Mouse (Mus musculus): ENCODE data around the gene Mecom. TPM values are rescaled to one million over a fixed set of nuclear protein-coding genes. Genes with fewer than 3 reads are reported as not detected.
A peak's percentile ranks its signal among the peaks of the same experiment; 100 is the strongest.

The Mecom gene
- polyA plus RNA-seq, 1 experiment from 2014 or later: 41.8 TPM

GRCm38 (mm10) chr3:30452511-30452910, 95.3 kb downstream of the Mecom start:
- Histone ChIP-seq H3K27me3 (ENCODE audit: control insufficient read depth, insufficient read depth, low read length) (no peaks in the 10 kb centered on the region), H3K9me3 (replicated peaks; ENCODE audit: control insufficient read depth, low read length) (no peaks in the 10 kb centered on the region), H3K4me1 (ENCODE audit: control insufficient read depth, insufficient read depth, low read length) (no peaks in the 10 kb centered on the region), H3K9ac (ENCODE audit: low read depth, low read length) (no peak overlapping the region), H3K36me3 (ENCODE audit: control insufficient read depth, insufficient read depth, low read length) (no peaks in the 10 kb centered on the region), H3K4me3 (ENCODE audit: low read depth, low read length) (no peak overlapping the region), H3K27ac (ENCODE audit: low read depth, low read length) (no peak overlapping the region), H3K4me2 (no peak overlapping the region)
- ATAC-seq (replicated peaks; ENCODE audit: insufficient number of reproducible peaks, low FRiP score, low TSS enrichment): no peak
- WGBS (ENCODE audit: insufficient replicate concordance): 74% methylated on average over 7 of the region's 7 CpGs

- H3K9ac ChIP-seq (ENCODE audit: low read depth, low read length): no peak overlapping the region
- no peaks in the 10 kb centered on the region for H3K27me3 ChIP-seq (ENCODE audit: control insufficient read depth, insufficient read depth, low read length)
- no peaks in the 10 kb centered on the region for H3K4me1 ChIP-seq (ENCODE audit: control insufficient read depth, insufficient read depth, low read length)
- H3K27ac ChIP-seq (ENCODE audit: low read depth, low read length): no peak overlapping the region
- H3K9me3 ChIP-seq (replicated peaks; ENCODE audit: control insufficient read depth, low read length): no peaks in the 10 kb centered on the region
- H3K4me3 ChIP-seq (ENCODE audit: low read depth, low read length): no peak overlapping the region
- ATAC-seq (replicated peaks; ENCODE audit: insufficient number of reproducible peaks, low FRiP score, low TSS enrichment): no peak
- no peaks in the 10 kb centered on the region for H3K36me3 ChIP-seq (ENCODE audit: control insufficient read depth, insufficient read depth, low read length)
- H3K4me2 ChIP-seq: no peak overlapping the region
- WGBS (ENCODE audit: insufficient replicate concordance): 73% methylated on average over 10 of the region's 10 CpGs
Observed at GRCm38 (mm10) chr3:30450206-30450965, 97.4 kb downstream of the Mecom start.

GRCm38 (mm10) chr3:30448624-30449023, 99.2 kb downstream of the Mecom start:
- Histone ChIP-seq H3K4me3 (ENCODE audit: low read depth, low read length) (no peak overlapping the region), H3K9me3 (replicated peaks; ENCODE audit: control insufficient read depth, low read length) (no peaks in the 10 kb centered on the region), H3K27ac (ENCODE audit: low read depth, low read length) (no peak overlapping the region), H3K36me3 (ENCODE audit: control insufficient read depth, insufficient read depth, low read length) (no peaks in the 10 kb centered on the region), H3K27me3 (ENCODE audit: control insufficient read depth, insufficient read depth, low read length) (no peaks in the 10 kb centered on the region), H3K4me2 (no peak overlapping the region), H3K4me1 (ENCODE audit: control insufficient read depth, insufficient read depth, low read length) (no peaks in the 10 kb centered on the region), H3K9ac (ENCODE audit: low read depth, low read length) (no peak overlapping the region)
- no peak for ATAC-seq (replicated peaks; ENCODE audit: insufficient number of reproducible peaks, low FRiP score, low TSS enrichment)
- 75% methylated on average over 1 of the region's 1 CpGs for WGBS (ENCODE audit: insufficient replicate concordance)

GRCm38 (mm10) chr3:30445970-30446442, 101.8 kb downstream of the Mecom start:
- WGBS (ENCODE audit: insufficient replicate concordance): 83% methylated on average over 6 of the region's 6 CpGs
- no peak for ATAC-seq (replicated peaks; ENCODE audit: insufficient number of reproducible peaks, low FRiP score, low TSS enrichment)
- H3K4me2 ChIP-seq: no peak overlapping the region

GRCm38 (mm10) chr3:30445247-30445969, 102.4 kb downstream of the Mecom start:
- 81% methylated on average over 4 of the region's 4 CpGs for WGBS (ENCODE audit: insufficient replicate concordance)
- no peaks in the 10 kb centered on the region for H3K9me3 ChIP-seq (replicated peaks; ENCODE audit: control insufficient read depth, low read length)
- no peak overlapping the region for H3K9ac ChIP-seq (ENCODE audit: low read depth, low read length)
- no peaks in the 10 kb centered on the region for H3K36me3 ChIP-seq (ENCODE audit: control insufficient read depth, insufficient read depth, low read length)
- H3K27me3 ChIP-seq (ENCODE audit: control insufficient read depth, insufficient read depth, low read length): no peaks in the 10 kb centered on the region
- H3K4me1 ChIP-seq (ENCODE audit: control insufficient read depth, insufficient read depth, low read length): no peaks in the 10 kb centered on the region
- H3K4me3 ChIP-seq (ENCODE audit: low read depth, low read length): no peak overlapping the region
- no peak overlapping the region for H3K4me2 ChIP-seq
- no peak overlapping the region for H3K27ac ChIP-seq (ENCODE audit: low read depth, low read length)
- no peak for ATAC-seq (replicated peaks; ENCODE audit: insufficient number of reproducible peaks, low FRiP score, low TSS enrichment)

More at GRCm38 (mm10) chr3:30445970-30446442, 101.8 kb downstream of the Mecom start:
- Histone ChIP-seq H3K4me1 (ENCODE audit: control insufficient read depth, insufficient read depth, low read length) (no peaks in the 10 kb centered on the region), H3K27me3 (ENCODE audit: control insufficient read depth, insufficient read depth, low read length) (no peaks in the 10 kb centered on the region), H3K9ac (ENCODE audit: low read depth, low read length) (no peak overlapping the region), H3K27ac (ENCODE audit: low read depth, low read length) (no peak overlapping the region), H3K4me3 (ENCODE audit: low read depth, low read length) (no peak overlapping the region), H3K36me3 (ENCODE audit: control insufficient read depth, insufficient read depth, low read length) (no peaks in the 10 kb centered on the region), H3K9me3 (replicated peaks; ENCODE audit: control insufficient read depth, low read length) (no peaks in the 10 kb centered on the region)

- H3K9ac ChIP-seq (ENCODE audit: low read depth, low read length): no peak overlapping the region
- H3K9me3 ChIP-seq (replicated peaks; ENCODE audit: control insufficient read depth, low read length): no peaks in the 10 kb centered on the region
- ATAC-seq (replicated peaks; ENCODE audit: insufficient number of reproducible peaks, low FRiP score, low TSS enrichment): no peak
- no peak overlapping the region for H3K27ac ChIP-seq (ENCODE audit: low read depth, low read length)
- no peaks in the 10 kb centered on the region for H3K27me3 ChIP-seq (ENCODE audit: control insufficient read depth, insufficient read depth, low read length)
- H3K4me2 ChIP-seq: no peak overlapping the region
- H3K36me3 ChIP-seq (ENCODE audit: control insufficient read depth, insufficient read depth, low read length): no peaks in the 10 kb centered on the region
- H3K4me3 ChIP-seq (ENCODE audit: low read depth, low read length): no peak overlapping the region
- H3K4me1 ChIP-seq (ENCODE audit: control insufficient read depth, insufficient read depth, low read length): peaks cover 10% of the 10 kb centered on the region
Observed at GRCm38 (mm10) chr3:30441646-30442045, 106.2 kb downstream of the Mecom start.

- Histone ChIP-seq H3K27me3 (ENCODE audit: control insufficient read depth, insufficient read depth, low read length) (no peaks in the 10 kb centered on the region), H3K4me3 (ENCODE audit: low read depth, low read length) (no peak overlapping the region), H3K4me2 (no peak overlapping the region), H3K4me1 (ENCODE audit: control insufficient read depth, insufficient read depth, low read length) (peaks cover 17% of the 10 kb centered on the region), H3K36me3 (ENCODE audit: control insufficient read depth, insufficient read depth, low read length) (no peaks in the 10 kb centered on the region), H3K9me3 (replicated peaks; ENCODE audit: control insufficient read depth, low read length) (no peaks in the 10 kb centered on the region), H3K9ac (ENCODE audit: low read depth, low read length) (no peak overlapping the region), H3K27ac (ENCODE audit: low read depth, low read length) (no peak overlapping the region)
- WGBS (ENCODE audit: insufficient replicate concordance): 32% methylated on average over 7 of the region's 7 CpGs
- 0 out of 2 replicates have a peak, but pooled peaks have one; percentile 35 for ATAC-seq (replicated peaks; ENCODE audit: insufficient number of reproducible peaks, low FRiP score, low TSS enrichment)
Observed at GRCm38 (mm10) chr3:30438007-30438406, 109.8 kb downstream of the Mecom start.

GRCm38 (mm10) chr3:30436561-30436960, 111.2 kb downstream of the Mecom start:
- no peak for ATAC-seq (replicated peaks; ENCODE audit: insufficient number of reproducible peaks, low FRiP score, low TSS enrichment)
- Histone ChIP-seq H3K36me3 (ENCODE audit: control insufficient read depth, insufficient read depth, low read length) (no peaks in the 10 kb centered on the region), H3K9ac (ENCODE audit: low read depth, low read length) (no peak overlapping the region), H3K4me2 (no peak overlapping the region), H3K4me1 (ENCODE audit: control insufficient read depth, insufficient read depth, low read length) (peaks cover 17% of the 10 kb centered on the region), H3K27ac (ENCODE audit: low read depth, low read length) (no peak overlapping the region), H3K27me3 (ENCODE audit: control insufficient read depth, insufficient read depth, low read length) (no peaks in the 10 kb centered on the region), H3K4me3 (ENCODE audit: low read depth, low read length) (no peak overlapping the region), H3K9me3 (replicated peaks; ENCODE audit: control insufficient read depth, low read length) (no peaks in the 10 kb centered on the region)
- WGBS (ENCODE audit: insufficient replicate concordance): 71% methylated on average over 6 of the region's 6 CpGs
